Mouse (Mus musculus) myocyte (in vitro differentiated cells): ENCODE data around the gene Pex13. TPM values are rescaled to one million over a fixed set of nuclear protein-coding genes. Genes with fewer than 3 reads are reported as not detected.

ENCODE experiments used
- polyA plus RNA-seq: library from polyadenylated mRNA; unstranded; fragments of >200 nt; fragmentation: generic; extraction: Trizol; gene quantifications from one replicate; pipeline ENCODE4 v1.2.1, GENCODE M21; 2012; ENCODE audit warnings: missing spikeins

The Pex13 gene
- polyA plus RNA-seq, 1 experiment, result 12.3 TPM

Other genes with a start within 250 kb of the Pex13 start
- gene Ahsa2, start 167.9 kb downstream of the Pex13 start, polyA plus RNA-seq, result 31.1 TPM
- 0.22 TPM for gene 1700093K21Rik, start 144.8 kb downstream of the Pex13 start, polyA plus RNA-seq
- 3.1 TPM for gene 0610010F05Rik, start 32.3 kb downstream of the Pex13 start, polyA plus RNA-seq
- 4.3 TPM for gene Pus10, start 285 bp downstream of the Pex13 start, polyA plus RNA-seq
- 0.76 TPM for gene Rel, start 105.0 kb upstream of the Pex13 start, polyA plus RNA-seq
- gene Papolg, start 229.3 kb upstream of the Pex13 start, polyA plus RNA-seq, result 3.2 TPM